Mouse (Mus musculus): ENCODE measurements around the gene Cd300ld.
"Not testable (repeated sequence)": the region's sequence is repeated elsewhere in the genome, so short reads cannot be mapped to it uniquely, and the experiment has no call there.

DNA sequence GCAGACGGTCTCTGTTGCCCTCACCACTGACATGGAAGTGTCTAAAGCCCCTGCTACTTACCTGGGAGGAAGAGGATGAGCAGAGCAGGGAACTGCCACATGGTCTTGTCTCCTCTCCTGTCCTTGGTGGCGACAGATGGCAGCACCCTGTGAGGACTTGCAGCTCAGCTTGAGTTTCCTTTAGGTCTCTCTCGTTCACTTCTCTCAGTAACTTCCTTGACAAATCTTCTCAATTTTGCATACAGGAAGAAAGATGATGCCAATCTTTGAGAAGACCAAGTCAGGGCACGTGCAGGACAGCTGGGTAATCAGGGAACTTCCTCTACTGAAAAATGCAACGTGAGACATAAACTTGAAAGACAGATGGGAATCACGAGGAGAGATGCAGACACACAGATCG lies 26.4 kb upstream of the Cd300ld start, which contains the start of gene Cd300ld2:
- not testable (repeated sequence) for TF ChIP-seq CTCF (IDR thresholded peaks at IDR 0.05; ENCODE audit: extremely low read depth, insufficient read length, insufficient replicate concordance, low read depth, low read length); POLR2A (IDR thresholded peaks at IDR 0.05; ENCODE audit: low read depth, low read length)
